In genomic region chrX:111462092-111462491, GRCm38 (mm10) we compare ENCODE assay signal across 8 mouse cellular contexts.
DNase-seq lines count a peak whose midpoint lies in the region; ATAC-seq and TF ChIP-seq lines count a peak whose summit lies in the region.

No protein-coding gene starts in this region.

- 24% methylated on average over 8 of the region's 8 CpGs for WGBS in kidney, embryonic 16.5 days
- 13% methylated on average over 8 of the region's 8 CpGs for WGBS in forebrain, embryonic 11.5 days
- 18% methylated on average over 8 of the region's 8 CpGs for WGBS in intestine, postnatal 0 days
- 17% methylated on average over 8 of the region's 8 CpGs for WGBS in neural tube, embryonic 12.5 days

- ATAC-seq in kidney, embryonic 16.5 days (ENCODE audit: low FRiP score, low TSS enrichment): no peak
- no peak for ATAC-seq in forebrain, embryonic 11.5 days (replicated peaks; ENCODE audit: low FRiP score)
- ATAC-seq in intestine, postnatal 0 days: no peak
- no peak for ATAC-seq in neural tube, embryonic 12.5 days (ENCODE audit: low FRiP score, low read depth)

- H3K27me3 ChIP-seq in kidney, embryonic 16.5 days (ENCODE audit: insufficient read depth, low read length): no peaks in the 10 kb centered on the region
- H3K27me3 ChIP-seq in forebrain, embryonic 11.5 days (ENCODE audit: control insufficient read depth, insufficient read depth, low read length): no peaks in the 10 kb centered on the region
- H3K27me3 ChIP-seq in intestine, postnatal 0 days (replicated peaks; ENCODE audit: control insufficient read depth, insufficient read depth, low read length): no peaks in the 10 kb centered on the region
- no peaks in the 10 kb centered on the region for H3K27me3 ChIP-seq in neural tube, embryonic 12.5 days (replicated peaks)

- H3K4me3 ChIP-seq in kidney, embryonic 16.5 days (ENCODE audit: low read length): peak overlapping the region; percentile 63
- H3K4me3 ChIP-seq in forebrain, embryonic 11.5 days (ENCODE audit: low read depth, low read length): peak overlapping the region; percentile 55
- H3K4me3 ChIP-seq in intestine, postnatal 0 days (ENCODE audit: low read depth, low read length): peak overlapping the region; percentile 56
- peak overlapping the region; percentile 60 for H3K4me3 ChIP-seq in neural tube, embryonic 12.5 days

- no peaks in the 10 kb centered on the region for H3K9me3 ChIP-seq in kidney, embryonic 16.5 days (ENCODE audit: low read length)
- H3K9me3 ChIP-seq in forebrain, embryonic 11.5 days (ENCODE audit: control insufficient read depth, low read length): no peaks in the 10 kb centered on the region
- no peaks in the 10 kb centered on the region for H3K9me3 ChIP-seq in intestine, postnatal 0 days (ENCODE audit: control insufficient read depth)
- no peaks in the 10 kb centered on the region for H3K9me3 ChIP-seq in neural tube, embryonic 12.5 days

- no peak for DNase-seq in kidney, postnatal 10 days
- no peak for DNase-seq in forebrain, embryonic 11.5 days (ENCODE audit: low spot score)
- DNase-seq in frontal cortex, postnatal 14 days (ENCODE audit: low spot score in 2 of 2): no peak
- DNase-seq in urinary bladder, postnatal 4 days (ENCODE audit: low spot score in 2 of 2): no peak
- DNase-seq in thymus, adult 18-20 months: no peak

- H3K9ac ChIP-seq in kidney, embryonic 16.5 days (replicated peaks; ENCODE audit: low read length): peak overlapping the region; percentile 70
- H3K9ac ChIP-seq in forebrain, embryonic 11.5 days (ENCODE audit: low read length): peak overlapping the region; percentile 76
- no peak overlapping the region for H3K9ac ChIP-seq in intestine, postnatal 0 days (ENCODE audit: low read depth, low read length)
- H3K9ac ChIP-seq in neural tube, embryonic 12.5 days: peak overlapping the region; percentile 71

- no peak for TF ChIP-seq CTCF in intestine, postnatal 0 days (IDR thresholded peaks at IDR 0.05; ENCODE audit: low read depth)

- H3K4me2 ChIP-seq in kidney, embryonic 16.5 days (replicated peaks; ENCODE audit: low read depth, low read length): peak overlapping the region; percentile 58
- H3K4me2 ChIP-seq in forebrain, embryonic 11.5 days (ENCODE audit: low read depth, low read length, severe bottlenecking): peak overlapping the region; percentile 46
- H3K4me2 ChIP-seq in intestine, postnatal 0 days (replicated peaks; ENCODE audit: low read depth): peak overlapping the region; percentile 79
- peak overlapping the region; percentile 60 for H3K4me2 ChIP-seq in neural tube, embryonic 12.5 days (replicated peaks)

- no peaks in the 10 kb centered on the region for H3K4me1 ChIP-seq in kidney, embryonic 16.5 days (ENCODE audit: insufficient read depth, low read length)
- H3K4me1 ChIP-seq in forebrain, embryonic 11.5 days (replicated peaks; ENCODE audit: control insufficient read depth, insufficient read depth, low read length): no peaks in the 10 kb centered on the region
- no peaks in the 10 kb centered on the region for H3K4me1 ChIP-seq in intestine, postnatal 0 days (replicated peaks; ENCODE audit: control insufficient read depth, insufficient read depth, low read length)
- H3K4me1 ChIP-seq in neural tube, embryonic 12.5 days: no peaks in the 10 kb centered on the region

- no peaks in the 10 kb centered on the region for H3K36me3 ChIP-seq in kidney, embryonic 16.5 days (ENCODE audit: insufficient read depth, low read length)
- H3K36me3 ChIP-seq in forebrain, embryonic 11.5 days (ENCODE audit: control insufficient read depth, insufficient read depth, low read length): no peaks in the 10 kb centered on the region
- H3K36me3 ChIP-seq in intestine, postnatal 0 days (ENCODE audit: control insufficient read depth, insufficient read depth): no peaks in the 10 kb centered on the region
- no peaks in the 10 kb centered on the region for H3K36me3 ChIP-seq in neural tube, embryonic 12.5 days

- 0 out of 2 replicates have a peak overlapping the region, but pooled peaks have one; percentile 24 for H3K27ac ChIP-seq in kidney, embryonic 16.5 days (ENCODE audit: low read length)
- peak overlapping the region; percentile 69; the same call in 1 of the 2 replicates for H3K27ac ChIP-seq in forebrain, embryonic 11.5 days (ENCODE audit: low read depth, low read length)
- no peak overlapping the region for H3K27ac ChIP-seq in intestine, postnatal 0 days (ENCODE audit: low read depth, low read length)
- no peak overlapping the region for H3K27ac ChIP-seq in neural tube, embryonic 12.5 days

Comparison
In these comparisons a context has a peak if more than half of its experiments do, and no peak if none do; other contexts are left out.
1. H3K27ac ChIP-seq: peak in kidney, embryonic 16.5 days (single experiment) and forebrain, embryonic 11.5 days (single experiment); none in intestine, postnatal 0 days (single experiment) and neural tube, embryonic 12.5 days (single experiment).
2. Peak in every context shown above with its lines, with median percentiles within 50 percentile points of each other: H3K4me2 ChIP-seq and H3K4me3 ChIP-seq.